Mouse (Mus musculus) ES-Bruce4 (cell line): ENCODE results near the gene Samd13.

Experiments used
- CTCF ChIP-seq: IDR thresholded peaks from one replicate; pipeline ENCODE4 v1.8.1; 2011; ENCODE audit warnings: low read depth, low read length
- EP300 ChIP-seq: IDR thresholded peaks from 2 replicates; pipeline ENCODE4 v1.6.1; 2011; ENCODE audit warnings: low read depth, low read length; ENCODE audit not compliant: insufficient read depth
- POLR2A ChIP-seq: IDR thresholded peaks from one replicate; pipeline ENCODE4 v1.8.1; 2011; ENCODE audit warnings: low read length; ENCODE audit not compliant: insufficient read depth

DNA sequence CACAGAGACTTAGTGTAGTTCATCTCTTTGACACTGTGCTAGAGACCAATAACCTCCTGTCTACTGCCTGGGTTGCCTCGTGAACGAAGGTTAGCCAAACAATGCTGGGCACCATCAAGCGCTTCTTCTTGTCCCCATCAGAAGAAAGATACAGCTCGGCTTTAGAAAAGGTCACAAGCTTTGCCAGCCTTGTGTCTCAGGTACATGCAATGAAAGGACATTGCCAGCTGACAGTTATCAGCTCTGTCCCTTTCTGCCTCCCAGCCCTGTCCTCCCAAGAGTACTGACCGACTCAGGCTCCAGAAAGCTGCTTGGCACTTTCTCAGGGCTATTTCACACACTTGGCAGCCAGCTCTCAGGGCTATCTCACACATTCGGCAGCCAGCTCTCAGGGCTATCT, 90.0 kb downstream of the Samd13 start:
- TF ChIP-seq CTCF (no peak), POLR2A (no peak), EP300 (no peak)
